Mouse (Mus musculus) CH12.LX (cell line): ENCODE results near the gene Rps6kb2. TPM values are rescaled to one million over a fixed set of nuclear protein-coding genes. Genes with fewer than 3 reads are reported as not detected.

Source experiments
- DNase-seq: peaks from one replicate; pipeline ENCODE4 v3.0.0-alpha.2; 2013; ENCODE audit errors: extremely low read depth
- H3K27ac ChIP-seq: 2 replicates; pipeline ENCODE4 v1.5.1; 2012; ENCODE audit warnings: low read depth, mild to moderate bottlenecking, control low read depth, moderate library complexity; ENCODE audit not compliant: insufficient read depth
- H3K27me3 ChIP-seq: replicated peaks from 2 replicates; pipeline ENCODE3; 2012; ENCODE audit warnings: inconsistent platforms
- H3K36me3 ChIP-seq, 2 experiments: replicated peaks in 1 of 2; 2 replicates each; pipeline versions ENCODE3 to v1.6.1; 2012; ENCODE audit warnings: inconsistent platforms in 1 of 2, low read length in 1 of 2, mild to moderate bottlenecking in 1 of 2, mixed read lengths in 1 of 2, moderate library complexity in 1 of 2; ENCODE audit not compliant: control insufficient read depth in 1 of 2, insufficient read depth in 1 of 2
- H3K4me1 ChIP-seq, 2 experiments: 2 replicates each; pipeline ENCODE4 v1.6.1; 2012; ENCODE audit warnings: inconsistent platforms in 1 of 2, moderate library complexity in 1 of 2; ENCODE audit not compliant: insufficient read depth in 2 of 2, control insufficient read depth in 1 of 2
- H3K4me2 ChIP-seq: 2 replicates; pipeline ENCODE4 v1.6.1; 2012; ENCODE audit warnings: low read depth, mild to moderate bottlenecking, control low read depth; ENCODE audit not compliant: poor library complexity, insufficient read depth, severe bottlenecking
- H3K4me3 ChIP-seq, 3 experiments: fragments of 150-350 bp in 1 of 3; sonication (generic) in 1 of 3; replicated peaks in 1 of 3; 2 replicates each; pipeline versions ENCODE3 to v1.5.1; 2011 to 2012; ENCODE audit warnings: low read depth in 2 of 3, low read length in 2 of 3, mild to moderate bottlenecking in 2 of 3, moderate library complexity in 2 of 3, control low read depth in 1 of 3, improper control_type of control experiment in 1 of 3, inconsistent platforms in 1 of 3, mixed read lengths in 1 of 3; ENCODE audit not compliant: poor library complexity in 1 of 3
- H3K79me2 ChIP-seq: replicated peaks from 2 replicates; pipeline ENCODE4 v1.6.1; 2012; ENCODE audit warnings: mild to moderate bottlenecking, moderate library complexity; ENCODE audit not compliant: control insufficient read depth, poor library complexity, insufficient read depth, severe bottlenecking; ENCODE audit errors: extremely low read depth
- H3K9ac ChIP-seq: 2 replicates; pipeline ENCODE4 v1.6.1; 2012; ENCODE audit warnings: low read depth, mild to moderate bottlenecking, control low read depth, moderate library complexity; ENCODE audit not compliant: insufficient read depth
- H3K9me3 ChIP-seq: replicated peaks from 2 replicates; pipeline ENCODE3; 2012; ENCODE audit warnings: low read length, inconsistent platforms, mixed read lengths
- CHD2 ChIP-seq: IDR thresholded peaks from 2 replicates; pipeline ENCODE4 v1.6.1; 2011; ENCODE audit warnings: low read length, improper control_type of control experiment
- IRF4 ChIP-seq: IDR thresholded peaks from 2 replicates; pipeline ENCODE4 v1.6.1; 2014; ENCODE audit warnings: low read depth, mild to moderate bottlenecking, inconsistent platforms, low read length, improper control_type of control experiment
- JUN ChIP-seq: IDR thresholded peaks from 2 replicates; pipeline ENCODE4 v1.6.1; 2011; ENCODE audit warnings: low read depth, mild to moderate bottlenecking, low read length, improper control_type of control experiment, moderate library complexity; ENCODE audit not compliant: insufficient read depth
- KAT2A ChIP-seq: IDR thresholded peaks from 2 replicates; pipeline ENCODE4 v1.6.1; 2012; ENCODE audit warnings: low read length, improper control_type of control experiment, inconsistent platforms; ENCODE audit not compliant: insufficient replicate concordance
- MAFK ChIP-seq: IDR thresholded peaks from 2 replicates; pipeline ENCODE4 v1.6.1; 2011; ENCODE audit warnings: low read length, improper control_type of control experiment; ENCODE audit not compliant: insufficient replicate concordance
- MAX ChIP-seq: IDR thresholded peaks from 2 replicates; pipeline ENCODE4 v1.6.1; 2011; ENCODE audit warnings: low read length, improper control_type of control experiment
- MAZ ChIP-seq: IDR thresholded peaks from 2 replicates; pipeline ENCODE4 v1.6.1; 2012; ENCODE audit warnings: low read depth, mild to moderate bottlenecking, inconsistent platforms, low read length, improper control_type of control experiment, moderate library complexity
- MXI1 ChIP-seq: IDR thresholded peaks from 2 replicates; pipeline ENCODE4 v1.6.1; 2011; ENCODE audit warnings: mild to moderate bottlenecking, low read depth, low read length, improper control_type of control experiment
- PAX5 ChIP-seq: IDR thresholded peaks from 2 replicates; pipeline ENCODE4 v1.6.1; 2012; ENCODE audit warnings: low read length, inconsistent platforms, mixed read lengths
- RCOR1 ChIP-seq: conservative IDR thresholded peaks from 2 replicates; pipeline ENCODE4 v1.6.1; 2012; ENCODE audit warnings: low read depth, mild to moderate bottlenecking, inconsistent platforms, low read length, improper control_type of control experiment
- TBP ChIP-seq: conservative IDR thresholded peaks from 2 replicates; pipeline ENCODE4 v1.6.1; 2011; ENCODE audit warnings: low read depth, low read length, improper control_type of control experiment
- TCF12 ChIP-seq: IDR thresholded peaks from 2 replicates; pipeline ENCODE4 v1.6.1; 2014; ENCODE audit warnings: low read depth, mild to moderate bottlenecking, inconsistent platforms, low read length, improper control_type of control experiment
- USF2 ChIP-seq: conservative IDR thresholded peaks from 2 replicates; pipeline ENCODE4 v1.6.1; 2011; ENCODE audit warnings: low read depth, low read length, improper control_type of control experiment
- ZC3H11A ChIP-seq: IDR thresholded peaks from 2 replicates; pipeline ENCODE4 v1.6.1; 2012; ENCODE audit warnings: low read depth, mild to moderate bottlenecking, inconsistent platforms, low read length, improper control_type of control experiment
- ZKSCAN1 ChIP-seq: IDR thresholded peaks from 2 replicates; pipeline ENCODE4 v1.6.1; 2012; ENCODE audit warnings: low read depth, inconsistent platforms, low read length, improper control_type of control experiment, borderline replicate concordance
- ZMIZ1 ChIP-seq: IDR thresholded peaks from 2 replicates; pipeline ENCODE4 v1.6.1; 2012; ENCODE audit warnings: low read depth, mild to moderate bottlenecking, inconsistent platforms, low read length, improper control_type of control experiment
- dilution Hi-C: fragments of 300-500 bp; cut with MboI; formaldehyde crosslinking; loops from 2 replicates; pipeline ENCODE4 v1.14.3; 2020; ENCODE audit warnings: low sequenced_read_pairs; ENCODE audit not compliant: extremely low pct_unique_long_range_greater_than_20kb, extremely low pct_ligation_motif_present
- in situ Hi-C: fragments of 300-500 bp; cut with MboI; formaldehyde crosslinking; loops from 3 replicates; pipeline ENCODE4 v1.14.3; 2019; ENCODE audit warnings: low sequenced_read_pairs, low pct_ligation_motif_present, low pct_unique_long_range_greater_than_20kb, mixed read lengths
- polyA plus RNA-seq: library from polyadenylated mRNA; unstranded; fragments of >175 nt; gene quantifications from 2 replicates; pipeline ENCODE4 v1.2.1, GENCODE M21; 2012; ENCODE audit warnings: low read depth; ENCODE audit not compliant: insufficient read length
- total RNA-seq, 2 experiments: library from RNA; depleted of rRNA; stranded (reverse); fragments of 300-350 nt in 1 of 2; fragments of >200 nt in 1 of 2; gene quantifications; 2 replicates each; pipeline ENCODE4 v1.2.3; 2012 to 2014

Gene Rps6kb2
- total and polyA plus RNA-seq, 3 experiments, result 9.7 to 26.6 (median 20.7) TPM

DNA sequence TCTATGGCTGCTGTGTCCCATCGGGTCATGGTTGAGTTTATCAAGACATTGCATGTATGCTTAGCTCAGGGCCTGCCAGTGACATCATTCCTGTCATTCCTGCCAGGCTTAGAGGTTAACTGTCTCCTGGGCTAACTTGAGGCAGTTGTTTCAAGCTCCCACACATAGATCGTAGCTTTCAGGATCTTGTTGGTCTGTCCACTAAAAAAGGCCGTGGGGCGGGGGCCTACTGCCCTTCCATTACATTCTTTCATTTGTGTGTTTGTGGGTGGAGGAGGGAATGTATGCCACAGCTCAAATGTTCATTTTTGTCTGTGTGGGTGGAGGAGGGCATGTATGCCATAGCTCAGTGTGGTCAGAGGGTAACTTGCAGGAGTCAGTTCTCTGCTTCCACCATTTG is 33.0 kb downstream of the Rps6kb2 start:
- H3K27me3 ChIP-seq, result no peaks in the 10 kb centered on the region
- H3K9me3 ChIP-seq, result no peaks in the 10 kb centered on the region
- no peak overlapping the region for H3K4me3 ChIP-seq
- no peak overlapping the region for H3K4me2 ChIP-seq
- H3K36me3 ChIP-seq, result peaks cover 36 to 56% of the 10 kb centered on the region in 2 experiments
- no peak for DNase-seq
- no peak overlapping the region for H3K9ac ChIP-seq
- TF ChIP-seq MAFK, result no peak
- no peak for TF ChIP-seq JUN
- no peak for TF ChIP-seq ZKSCAN1
- TF ChIP-seq USF2, result no peak
- no peak for TF ChIP-seq ZMIZ1
- TF ChIP-seq IRF4, result no peak
- no peak for TF ChIP-seq TBP
- TF ChIP-seq TCF12, result no peak
- no peak for TF ChIP-seq MAX
- TF ChIP-seq MAZ, result no peak
- TF ChIP-seq KAT2A, result no peak
- no peak for TF ChIP-seq PAX5
- no peak for TF ChIP-seq RCOR1
- TF ChIP-seq CHD2, result no peak
- TF ChIP-seq ZC3H11A, result no peak
- no peak overlapping the region for H3K27ac ChIP-seq
- in situ Hi-C loops, result no loop called here
- H3K79me2 ChIP-seq, result peaks cover 27% of the 10 kb centered on the region
- dilution Hi-C loops, result no loop called here
- peaks cover 18 to 76% of the 10 kb centered on the region in 2 experiments for H3K4me1 ChIP-seq

DNA sequence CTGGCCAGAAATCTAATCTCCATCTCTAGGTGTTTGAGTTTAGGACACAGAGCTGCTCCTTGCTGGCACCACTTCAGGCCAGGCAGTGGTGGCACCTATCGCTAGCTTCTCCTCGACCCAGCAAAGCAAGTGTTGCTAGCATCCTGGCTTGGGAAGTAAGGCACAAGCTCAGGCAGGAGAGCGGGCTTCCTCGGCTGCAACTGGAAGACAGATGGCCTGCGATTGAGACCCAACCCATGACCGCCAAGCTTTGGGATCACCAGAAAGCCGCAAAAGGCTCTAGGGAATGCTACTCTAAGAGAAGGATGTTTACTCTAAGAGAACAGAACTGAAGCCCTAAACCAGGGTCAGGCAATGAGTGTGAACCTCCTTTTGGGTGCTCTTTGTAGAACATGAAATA is 33.7 kb downstream of the Rps6kb2 start:
- dilution Hi-C loops, result no loop called here
- H3K9ac ChIP-seq, result no peak overlapping the region
- no peaks in the 10 kb centered on the region for H3K9me3 ChIP-seq
- H3K36me3 ChIP-seq, result peaks cover 36 to 56% of the 10 kb centered on the region in 2 experiments
- H3K27ac ChIP-seq, result 0 out of 2 replicates have a peak overlapping the region, but pooled peaks have one; percentile 27
- peaks cover 27% of the 10 kb centered on the region for H3K79me2 ChIP-seq
- H3K4me3 ChIP-seq, result no peak overlapping the region
- no peak for DNase-seq
- in situ Hi-C loops, result loop anchor here (5.0 kb wide), 1 partner anchor 73 kb away; the partner anchor contains the start of gene Rad9a
- no peak for TF ChIP-seq IRF4
- TF ChIP-seq MXI1, result no peak
- no peak for TF ChIP-seq TBP
- no peak for TF ChIP-seq PAX5
- no peaks in the 10 kb centered on the region for H3K27me3 ChIP-seq
- peaks cover 15 to 76% of the 10 kb centered on the region in 2 experiments for H3K4me1 ChIP-seq
- H3K4me2 ChIP-seq, result no peak overlapping the region
